Mouse (Mus musculus) embryonic facial prominence, embryonic 13.5 days (tissue): ENCODE measurements around the gene Rnf111. TPM values are rescaled to one million over a fixed set of nuclear protein-coding genes. Genes with fewer than 3 reads are reported as not detected.
A peak's percentile ranks its signal among the peaks of the same experiment; 100 is the strongest.

Experiments used
- ATAC-seq: fragments of 200-750 bp; cut with Nextera tagmentation; 2 replicates; pipeline ENCODE4 v1.8.0; 2017; ENCODE audit warnings: low read depth; ENCODE audit not compliant: insufficient number of reproducible peaks, insufficient read depth, low FRiP score, low TSS enrichment
- H3K27ac ChIP-seq: fragments of 300-500 bp; sonication (generic); 2 replicates; pipeline ENCODE4 v1.5.1; 2015; ENCODE audit warnings: moderate library complexity, mild to moderate bottlenecking, inconsistent platforms
- H3K27me3 ChIP-seq: fragments of 300-500 bp; sonication (generic); 2 replicates; pipeline ENCODE4 v1.6.1; 2015; ENCODE audit warnings: mild to moderate bottlenecking, inconsistent platforms
- H3K36me3 ChIP-seq: fragments of 300-500 bp; sonication (generic); 2 replicates; pipeline ENCODE4 v1.6.1; 2015; ENCODE audit warnings: mild to moderate bottlenecking, inconsistent platforms
- H3K4me1 ChIP-seq: fragments of 300-500 bp; sonication (generic); 2 replicates; pipeline ENCODE4 v1.6.1; 2015; ENCODE audit warnings: inconsistent platforms
- H3K4me2 ChIP-seq: fragments of 300-500 bp; sonication (generic); 2 replicates; pipeline ENCODE4 v1.6.1; 2015; ENCODE audit warnings: moderate library complexity, mild to moderate bottlenecking, inconsistent platforms
- H3K4me3 ChIP-seq: fragments of 300-500 bp; sonication (generic); 2 replicates; pipeline ENCODE4 v1.5.1; 2015; ENCODE audit warnings: mild to moderate bottlenecking, inconsistent platforms
- H3K9ac ChIP-seq: fragments of 300-500 bp; sonication (generic); 2 replicates; pipeline ENCODE4 v1.6.1; 2015; ENCODE audit warnings: mild to moderate bottlenecking, inconsistent platforms
- H3K9me3 ChIP-seq: fragments of 300-500 bp; sonication (generic); 2 replicates; pipeline ENCODE4 v1.6.1; 2016; ENCODE audit warnings: inconsistent platforms
- WGBS: fragments of 180-500 bp; shearing (Covaris S2); methylation state at CpG from one replicate; pipeline ENCODE4 v1.1.7; 2015; ENCODE audit warnings: mixed read lengths; 5-methylcytosine and 5-hydroxymethylcytosine counted together
- polyA plus RNA-seq: library from polyadenylated mRNA; unstranded; fragments of >200 nt; fragmentation: Nextera tagmentation; extraction: Ambion mirVana; gene quantifications from 2 replicates; pipeline ENCODE4 v1.2.1, GENCODE M21; 2015

Rnf111 gene
- polyA plus RNA-seq, 1 experiment from 2014 or later = 28.8 TPM

GRCm38 (mm10) chr9:70439959-70440358 lies 63.6 kb downstream of the Rnf111 start:
- Histone ChIP-seq H3K27ac (no peak overlapping the region), H3K27me3 (no peaks in the 10 kb centered on the region), H3K4me2 (no peak overlapping the region), H3K4me3 (no peak overlapping the region), H3K4me1 (no peaks in the 10 kb centered on the region), H3K36me3 (peaks cover 75% of the 10 kb centered on the region), H3K9me3 (no peaks in the 10 kb centered on the region), H3K9ac (no peak overlapping the region)
- no peak for ATAC-seq
- WGBS = 93% methylated on average over 4 of the region's 4 CpGs

GRCm38 (mm10) chr9:70422661-70423060 lies 80.9 kb downstream of the Rnf111 start:
- Histone ChIP-seq H3K4me3 (no peak overlapping the region), H3K27me3 (no peaks in the 10 kb centered on the region), H3K9me3 (no peaks in the 10 kb centered on the region), H3K27ac (no peak overlapping the region), H3K4me1 (peaks cover 10% of the 10 kb centered on the region; the same call in 1 of the 2 replicates), H3K36me3 (peaks cover 41% of the 10 kb centered on the region), H3K9ac (no peak overlapping the region), H3K4me2 (no peak overlapping the region)
- no peak for ATAC-seq
- 96% methylated on average over 2 of the region's 2 CpGs for WGBS

DNA sequence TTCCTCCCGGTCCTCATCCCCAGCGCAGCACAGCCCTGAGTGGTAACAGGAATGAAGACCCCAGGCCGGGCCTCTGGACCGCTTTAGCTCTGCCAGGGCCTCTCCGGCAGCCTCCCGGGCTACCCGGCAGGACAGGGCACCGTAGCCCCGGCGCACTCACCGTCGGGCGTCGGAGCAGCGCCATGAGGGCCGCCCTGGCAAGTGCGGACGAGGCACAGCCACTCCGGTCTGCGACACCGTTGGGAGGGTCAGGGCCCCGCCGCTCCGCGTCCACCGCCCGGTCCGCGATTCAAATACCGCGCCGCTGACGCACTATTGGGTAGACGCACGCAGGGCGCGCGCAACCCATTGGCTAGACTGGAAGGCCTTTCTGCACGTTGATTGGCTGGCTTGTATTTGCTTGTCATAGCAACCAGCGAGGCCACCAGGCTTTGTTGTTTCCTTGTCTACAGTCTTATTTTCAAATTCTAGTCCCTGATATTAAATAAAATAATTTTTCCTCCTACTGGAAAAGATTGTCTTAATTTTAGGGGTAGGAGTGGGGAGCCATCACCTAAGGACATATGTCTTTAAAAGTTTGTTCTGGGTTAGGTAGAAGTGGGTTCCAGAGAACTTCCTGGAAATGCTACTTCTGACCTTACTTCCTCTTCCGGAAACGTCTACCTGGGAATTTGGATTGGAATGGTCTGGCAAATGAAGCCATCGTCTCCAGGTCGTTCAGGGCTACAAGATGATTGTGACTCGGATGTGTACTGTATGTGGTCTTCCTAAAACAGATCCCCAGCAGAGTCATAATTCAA lies 82.1 kb downstream of the Rnf111 start, which contains the start of gene Ccnb2:
TSS of gene Ccnb2 (minus strand) at position 291 of the 800 bp plus-strand sequence.
- Histone ChIP-seq H3K36me3 (peaks cover 42% of the 10 kb centered on the region), H3K27me3 (no peaks in the 10 kb centered on the region), H3K4me3 (peak within 1 kb of the TSS; percentile 76), H3K4me1 (peaks cover 10% of the 10 kb centered on the region; the same call in 1 of the 2 replicates), H3K9me3 (no peaks in the 10 kb centered on the region), H3K27ac (peak within 1 kb of the TSS; percentile 55; the same call in 1 of the 2 replicates), H3K4me2 (peak within 1 kb of the TSS; percentile 95), H3K9ac (peak within 1 kb of the TSS; percentile 82)
- WGBS = 2% methylated on average over 45 of the region's 45 CpGs
- peak; percentile 89; the same call in 1 of the 2 replicates for ATAC-seq

- 80% methylated on average over 3 of the region's 3 CpGs for WGBS
- Histone ChIP-seq H3K4me3 (no peak overlapping the region), H3K27me3 (no peaks in the 10 kb centered on the region), H3K4me2 (no peak overlapping the region), H3K9me3 (no peaks in the 10 kb centered on the region), H3K4me1 (peaks cover 10% of the 10 kb centered on the region; the same call in 1 of the 2 replicates), H3K9ac (no peak overlapping the region), H3K27ac (no peak overlapping the region), H3K36me3 (peaks cover 71% of the 10 kb centered on the region)
- ATAC-seq = no peak
Observed at GRCm38 (mm10) chr9:70416412-70416811, 87.1 kb downstream of the Rnf111 start.

- Histone ChIP-seq H3K4me2 (no peak overlapping the region), H3K27me3 (no peaks in the 10 kb centered on the region), H3K36me3 (peaks cover 96% of the 10 kb centered on the region), H3K27ac (no peak overlapping the region), H3K9me3 (no peaks in the 10 kb centered on the region), H3K4me1 (no peaks in the 10 kb centered on the region), H3K9ac (no peak overlapping the region), H3K4me3 (no peak overlapping the region)
- no peak for ATAC-seq
- WGBS = 92% methylated on average over 7 of the region's 7 CpGs
Observed at GRCm38 (mm10) chr9:70413038-70413437, 90.5 kb downstream of the Rnf111 start.

DNA sequence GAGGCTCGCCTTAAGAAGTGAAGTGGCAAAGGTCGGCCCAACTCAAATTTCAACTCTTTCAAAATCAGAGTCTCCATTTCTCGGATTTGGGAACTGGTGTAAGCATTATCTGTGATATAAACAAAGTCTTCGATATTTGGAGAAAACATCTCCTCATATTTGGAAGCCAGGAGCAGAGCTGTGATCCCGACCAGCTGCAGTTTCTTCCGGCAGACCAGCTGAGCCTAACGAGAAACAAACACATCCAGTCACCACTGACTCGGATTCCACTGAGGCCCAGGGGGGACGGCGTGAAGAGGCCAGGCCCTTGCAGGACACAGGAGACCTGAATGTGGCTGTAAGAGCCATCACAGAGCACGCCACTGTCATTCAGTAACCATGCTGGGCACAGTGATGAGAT lies 92.9 kb downstream of the Rnf111 start:
- no peak for ATAC-seq
- peaks cover 95% of the 10 kb centered on the region for H3K36me3 ChIP-seq
- no peaks in the 10 kb centered on the region for H3K27me3 ChIP-seq
- WGBS = 48% methylated on average over 11 of the region's 11 CpGs
- no peak overlapping the region for H3K27ac ChIP-seq
- H3K4me1 ChIP-seq = no peaks in the 10 kb centered on the region
- H3K9ac ChIP-seq = no peak overlapping the region
- H3K4me2 ChIP-seq = no peak overlapping the region
- no peaks in the 10 kb centered on the region for H3K9me3 ChIP-seq
- no peak overlapping the region for H3K4me3 ChIP-seq

DNA sequence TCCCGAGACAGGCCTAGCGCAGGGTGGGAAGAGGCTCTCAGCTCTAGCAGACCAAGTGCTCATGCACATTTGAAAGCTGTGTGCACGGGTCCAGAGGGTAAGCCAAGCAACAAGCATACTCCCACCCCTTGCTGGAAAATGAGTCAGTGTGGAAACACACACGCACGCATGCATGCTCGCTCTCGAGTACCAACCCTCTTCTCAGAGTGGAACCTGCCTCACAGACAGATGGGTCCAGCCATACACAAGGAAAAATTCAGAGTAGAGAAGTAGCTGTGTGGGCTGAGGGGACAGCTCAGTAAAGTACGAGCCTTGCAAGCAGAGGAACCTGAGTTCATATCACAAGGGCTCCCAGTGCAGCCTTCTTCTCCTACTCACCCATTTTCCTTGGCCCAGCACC lies 93.8 kb downstream of the Rnf111 start:
- Histone ChIP-seq H3K9me3 (no peaks in the 10 kb centered on the region), H3K4me1 (no peaks in the 10 kb centered on the region), H3K36me3 (peaks cover 86% of the 10 kb centered on the region), H3K9ac (no peak overlapping the region), H3K27me3 (no peaks in the 10 kb centered on the region), H3K4me3 (no peak overlapping the region), H3K4me2 (no peak overlapping the region), H3K27ac (no peak overlapping the region)
- 97% methylated on average over 8 of the region's 8 CpGs for WGBS
- no peak for ATAC-seq

GRCm38 (mm10) chr9:70408791-70409190 lies 94.7 kb downstream of the Rnf111 start:
- H3K27me3 ChIP-seq = no peaks in the 10 kb centered on the region
- no peak overlapping the region for H3K9ac ChIP-seq
- H3K4me2 ChIP-seq = no peak overlapping the region
- no peak overlapping the region for H3K27ac ChIP-seq
- ATAC-seq = no peak
- no peaks in the 10 kb centered on the region for H3K4me1 ChIP-seq
- peaks cover 78% of the 10 kb centered on the region for H3K36me3 ChIP-seq
- H3K4me3 ChIP-seq = no peak overlapping the region
- 94% methylated on average over 3 of the region's 3 CpGs for WGBS
- no peaks in the 10 kb centered on the region for H3K9me3 ChIP-seq

DNA sequence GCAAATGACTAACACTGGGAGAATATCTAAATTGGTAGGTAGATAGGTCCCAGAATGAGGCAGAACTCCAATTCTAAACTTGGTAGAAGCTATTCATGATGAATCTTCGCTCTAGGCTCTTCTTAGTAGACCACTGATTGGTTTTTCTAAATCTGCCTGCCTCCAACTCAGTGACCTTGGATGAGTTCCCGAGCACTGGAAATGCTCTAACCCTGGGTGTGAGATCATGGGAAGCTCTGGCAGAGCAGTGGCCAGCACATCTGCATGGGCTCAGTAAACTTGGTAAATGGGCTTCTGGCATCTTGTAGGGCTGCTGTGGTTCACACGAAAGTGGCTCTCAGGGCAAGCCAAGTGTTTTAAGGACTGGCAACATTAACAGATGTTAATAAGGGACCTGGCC lies 96.9 kb downstream of the Rnf111 start:
- Histone ChIP-seq H3K9me3 (no peaks in the 10 kb centered on the region), H3K36me3 (peaks cover 56% of the 10 kb centered on the region), H3K4me1 (no peaks in the 10 kb centered on the region), H3K27ac (no peak overlapping the region), H3K4me2 (no peak overlapping the region), H3K4me3 (no peak overlapping the region), H3K27me3 (no peaks in the 10 kb centered on the region), H3K9ac (no peak overlapping the region)
- WGBS = 89% methylated on average over 3 of the region's 3 CpGs
- no peak for ATAC-seq

- Histone ChIP-seq H3K9ac (no peak overlapping the region), H3K4me1 (no peaks in the 10 kb centered on the region), H3K9me3 (no peaks in the 10 kb centered on the region), H3K4me2 (no peak overlapping the region), H3K36me3 (peaks cover 33% of the 10 kb centered on the region), H3K27ac (no peak overlapping the region), H3K4me3 (no peak overlapping the region), H3K27me3 (no peaks in the 10 kb centered on the region)
- no peak for ATAC-seq
- WGBS = 93% methylated on average over 8 of the region's 8 CpGs
Observed at GRCm38 (mm10) chr9:70401937-70402539, 101.5 kb downstream of the Rnf111 start.

GRCm38 (mm10) chr9:70396083-70396482 lies 107.4 kb downstream of the Rnf111 start:
- Histone ChIP-seq H3K27me3 (no peaks in the 10 kb centered on the region), H3K4me1 (no peaks in the 10 kb centered on the region), H3K4me2 (no peak overlapping the region), H3K9me3 (no peaks in the 10 kb centered on the region), H3K36me3 (peaks cover 39% of the 10 kb centered on the region), H3K27ac (no peak overlapping the region), H3K9ac (no peak overlapping the region), H3K4me3 (no peak overlapping the region)
- no peak for ATAC-seq
- 85% methylated on average over 2 of the region's 2 CpGs for WGBS

DNA sequence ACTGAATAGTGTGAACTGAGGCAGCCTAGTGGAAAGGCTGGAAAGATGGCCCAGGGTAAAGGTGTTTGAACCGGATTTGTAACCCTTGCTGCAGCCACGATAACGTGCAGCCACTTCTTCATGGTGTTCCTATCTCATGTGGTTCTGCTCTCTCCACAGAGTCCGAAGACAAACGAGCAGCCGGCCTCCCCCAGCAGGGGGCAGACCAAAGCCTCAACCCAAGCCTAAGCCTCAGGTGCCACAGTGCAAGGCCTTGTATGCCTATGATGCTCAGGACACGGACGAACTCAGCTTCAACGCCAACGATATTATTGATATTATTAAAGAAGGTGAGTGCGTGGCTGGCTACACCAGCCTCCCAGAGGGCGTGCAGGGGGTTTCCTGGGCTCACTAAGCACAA lies 107.9 kb downstream of the Rnf111 start:
- Histone ChIP-seq H3K4me1 (no peaks in the 10 kb centered on the region), H3K27ac (no peak overlapping the region)

More for the DNA sequence above, 107.9 kb downstream of the Rnf111 start:
- 89% methylated on average over 12 of the region's 12 CpGs for WGBS
- Histone ChIP-seq H3K4me3 (no peak overlapping the region), H3K27me3 (no peaks in the 10 kb centered on the region), H3K4me2 (no peak overlapping the region), H3K36me3 (peaks cover 37% of the 10 kb centered on the region), H3K9me3 (no peaks in the 10 kb centered on the region), H3K9ac (no peak overlapping the region)
- ATAC-seq = no peak
